Mouse (Mus musculus) urinary bladder, adult 18-20 months (tissue): ENCODE data around the gene Nck1.

Source experiments
- DNase-seq, 2 experiments: peaks; one replicate each; pipeline ENCODE4 v3.0.0; 2022; ENCODE audit warnings: low spot score in 2 of 2, mixed read lengths in 2 of 2

Gene Nck1

GRCm38 (mm10) chr9:100470936-100471604 is 74.9 kb downstream of the Nck1 start:
- peak; percentile 26 to 83 for DNase-seq

GRCm38 (mm10) chr9:100470228-100470627 is 75.7 kb downstream of the Nck1 start:
- no peak for DNase-seq

- no peak for DNase-seq
Observed at GRCm38 (mm10) chr9:100469681-100470080, 76.3 kb downstream of the Nck1 start.

- DNase-seq, result no peak
Observed at GRCm38 (mm10) chr9:100468151-100468550, 77.8 kb downstream of the Nck1 start.

GRCm38 (mm10) chr9:100467653-100468052 is 78.3 kb downstream of the Nck1 start:
- DNase-seq, result peak in 1 of 2 experiments; percentile 50

- DNase-seq, result peak; percentile 36 to 69
Observed at GRCm38 (mm10) chr9:100466743-100467142, 79.2 kb downstream of the Nck1 start.

GRCm38 (mm10) chr9:100465988-100466387 is 79.9 kb downstream of the Nck1 start:
- no peak for DNase-seq

GRCm38 (mm10) chr9:100465380-100465779 is 80.6 kb downstream of the Nck1 start:
- DNase-seq, result no peak

GRCm38 (mm10) chr9:100463771-100464170 is 82.2 kb downstream of the Nck1 start:
- no peak for DNase-seq

GRCm38 (mm10) chr9:100462098-100462497 is 83.8 kb downstream of the Nck1 start:
- no peak for DNase-seq

- no peak for DNase-seq
Observed at GRCm38 (mm10) chr9:100461671-100462070, 84.3 kb downstream of the Nck1 start.

GRCm38 (mm10) chr9:100460203-100460602 is 85.7 kb downstream of the Nck1 start:
- DNase-seq, result no peak

GRCm38 (mm10) chr9:100457971-100458681 is 87.8 kb downstream of the Nck1 start:
- DNase-seq, result no peak

GRCm38 (mm10) chr9:100454664-100454993 is 91.3 kb downstream of the Nck1 start:
- no peak for DNase-seq

- peak; percentile 50 to 65 for DNase-seq
Observed at GRCm38 (mm10) chr9:100453944-100454663, 91.8 kb downstream of the Nck1 start.

GRCm38 (mm10) chr9:100452432-100452831 is 93.5 kb downstream of the Nck1 start:
- no peak for DNase-seq

GRCm38 (mm10) chr9:100446059-100446686 is 99.8 kb downstream of the Nck1 start:
- peak; percentile 42 to 73 for DNase-seq
